Mouse (Mus musculus) WW6 (cell line): Measurements from ENCODE around the gene Mageb2.
"Not testable (repeated sequence)": the region's sequence is repeated elsewhere in the genome, so short reads cannot be mapped to it uniquely, and the experiment has no call there.

ENCODE experiments used
- DNase-seq: peaks from one replicate; pipeline ENCODE4 v3.0.0-alpha.2; 2013; ENCODE audit warnings: low read depth, low spot score

The Mageb2 gene

GRCm38 (mm10) chrX:91331390-91331789 is at the start of gene Mageb2:
TSS of gene Mageb2 (plus strand) at chrX:91331690.
- DNase-seq = not testable (repeated sequence)

GRCm38 (mm10) chrX:91313256-91313655 is 18.2 kb upstream of the Mageb2 start:
- DNase-seq = not testable (repeated sequence)
